Mouse (Mus musculus) brain, embryonic 14.5 days (tissue): ENCODE data around the gene Axin1. TPM values are rescaled to one million over a fixed set of nuclear protein-coding genes. Genes with fewer than 3 reads are reported as not detected.
A peak's percentile ranks its signal among the peaks of the same experiment; 100 is the strongest.
"Not testable (repeated sequence)": the region's sequence is repeated elsewhere in the genome, so short reads cannot be mapped to it uniquely, and the experiment has no call there.

Experiments
- DNase-seq: peaks from one replicate; pipeline ENCODE4 v3.0.0-alpha.2; 2011; ENCODE audit warnings: low read depth
- CTCF ChIP-seq: fragments of 200-500 bp; IDR thresholded peaks from 2 replicates; pipeline ENCODE4 v1.5.1; 2012; ENCODE audit warnings: inconsistent platforms, mild to moderate bottlenecking, moderate library complexity, borderline replicate concordance; ENCODE audit not compliant: insufficient read depth, insufficient read length; ENCODE audit errors: extremely low read depth
- POLR2A ChIP-seq: fragments of 200-500 bp; IDR thresholded peaks from 2 replicates; pipeline ENCODE4 v1.6.1; 2012; ENCODE audit warnings: mild to moderate bottlenecking, inconsistent platforms, borderline replicate concordance; ENCODE audit not compliant: poor library complexity, insufficient read depth, insufficient read length, severe bottlenecking; ENCODE audit errors: extremely low read depth
- polyA plus RNA-seq: library from polyadenylated mRNA; depleted of rRNA; stranded (reverse); fragments of >200 nt; gene quantifications from 2 replicates; pipeline ENCODE4 v1.2.3, GENCODE M21; 2012

Axin1 gene
- polyA plus RNA-seq, 1 experiment: 31.6 TPM

DNA sequence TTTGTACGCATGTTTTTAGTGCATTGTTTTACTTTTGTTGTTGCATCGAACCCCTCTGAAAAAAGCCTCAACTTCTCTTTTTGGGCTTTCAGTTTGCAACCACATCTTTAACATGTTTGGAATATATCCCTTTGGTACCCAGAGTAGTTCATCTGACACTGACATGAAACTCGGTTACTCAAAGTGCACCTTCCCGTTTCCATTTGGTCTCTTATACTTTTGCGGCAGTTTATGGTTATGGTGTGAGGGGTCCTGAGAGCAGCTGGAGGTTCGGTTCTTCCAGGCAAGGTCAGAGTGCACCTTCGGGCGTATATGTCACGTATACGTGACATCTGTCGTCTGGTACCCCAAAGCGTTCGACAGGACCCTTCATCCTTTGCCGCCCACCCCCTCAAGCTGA, 25.7 kb upstream of the Axin1 start:
- no peak for DNase-seq
- no peak for TF ChIP-seq POLR2A

DNA sequence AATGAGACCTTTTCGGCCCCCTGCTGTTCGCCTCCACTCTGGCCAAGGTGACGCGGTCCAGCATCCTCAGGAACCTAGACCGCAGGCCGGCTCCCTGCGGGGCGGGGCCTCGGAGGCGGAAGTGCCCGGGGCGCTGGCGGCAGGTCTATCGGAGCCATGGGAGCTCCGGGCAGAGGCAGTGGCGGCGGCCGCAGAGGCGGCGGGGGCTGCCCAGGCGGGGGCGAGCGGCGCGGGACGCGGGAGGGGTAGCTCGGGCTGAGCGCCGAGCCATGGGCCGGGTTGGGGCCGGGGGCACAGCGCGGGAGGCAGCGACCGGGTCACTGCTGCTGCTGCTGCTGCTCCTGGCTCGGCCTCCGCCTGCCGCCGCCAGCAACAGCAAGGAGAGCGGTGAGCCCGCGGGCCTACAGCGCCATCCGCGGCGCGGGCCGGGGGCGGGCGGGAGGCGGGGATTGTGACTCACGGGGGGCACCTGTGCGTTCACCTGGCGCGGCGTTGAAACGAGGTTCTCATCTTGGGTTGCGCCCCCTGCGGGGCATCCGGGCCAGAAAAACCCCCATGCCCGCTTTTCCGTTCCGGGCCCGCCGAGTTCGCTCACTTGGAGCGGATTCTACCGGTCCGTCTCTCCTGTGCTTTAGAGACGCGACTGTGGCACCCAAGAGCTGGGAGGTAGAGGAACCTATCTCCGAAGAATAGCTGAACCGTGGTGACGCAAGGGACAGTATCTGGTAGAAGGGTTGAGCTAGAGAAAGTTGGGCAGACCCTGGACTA, 25.1 kb upstream of the Axin1 start, which contains the start of gene Tmem8:
Gene Tmem8 (plus strand): TSS at position 119 of the 768 bp plus-strand sequence.
- 0 out of 2 replicates have a peak, but pooled peaks have one; percentile 33 for TF ChIP-seq POLR2A
- TF ChIP-seq CTCF: peak; percentile 45; the same call in 1 of the 2 replicates
- peak; percentile 61 for DNase-seq

DNA sequence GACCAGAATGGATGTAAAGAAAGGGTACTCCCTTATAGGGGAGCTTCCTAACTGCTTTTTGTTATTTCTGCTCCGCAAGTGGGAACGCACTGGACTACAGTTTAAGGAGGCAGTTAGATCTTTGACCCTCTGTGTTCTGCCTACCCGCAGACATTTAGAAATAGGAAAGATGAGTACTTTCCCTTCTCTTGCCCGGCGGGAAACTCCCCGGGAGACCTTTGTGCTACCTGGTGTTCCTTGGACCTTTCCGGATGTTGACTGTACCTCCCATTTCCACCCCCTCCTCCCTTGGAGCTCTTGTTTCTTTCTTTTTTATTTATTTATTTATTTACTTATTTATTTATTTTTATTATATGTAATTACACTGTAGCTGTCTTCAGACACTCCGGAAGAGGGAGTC, 24.4 kb upstream of the Axin1 start:
- no peak for TF ChIP-seq CTCF
- TF ChIP-seq POLR2A: no peak
- DNase-seq: no peak

DNA sequence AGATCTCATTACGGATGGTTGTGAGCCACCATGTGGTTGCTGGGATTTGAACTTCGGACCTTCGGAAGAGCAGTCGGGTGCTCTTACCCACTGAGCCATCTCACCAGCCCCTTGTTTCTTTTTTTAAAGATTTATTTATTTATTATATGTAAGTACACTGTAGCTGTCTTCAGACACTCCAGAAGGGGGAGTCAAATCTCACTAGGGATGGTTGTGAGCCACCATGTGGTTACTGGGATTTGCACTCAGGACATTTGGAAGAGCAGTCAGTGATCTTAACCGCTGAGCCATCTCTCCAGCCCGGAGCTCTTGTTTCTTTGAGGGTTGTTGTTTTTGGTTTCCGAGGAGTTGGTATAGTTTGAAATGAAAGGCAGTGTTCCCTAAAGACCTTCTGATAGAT, 24.0 kb upstream of the Axin1 start:
- not testable (repeated sequence) for DNase-seq

DNA sequence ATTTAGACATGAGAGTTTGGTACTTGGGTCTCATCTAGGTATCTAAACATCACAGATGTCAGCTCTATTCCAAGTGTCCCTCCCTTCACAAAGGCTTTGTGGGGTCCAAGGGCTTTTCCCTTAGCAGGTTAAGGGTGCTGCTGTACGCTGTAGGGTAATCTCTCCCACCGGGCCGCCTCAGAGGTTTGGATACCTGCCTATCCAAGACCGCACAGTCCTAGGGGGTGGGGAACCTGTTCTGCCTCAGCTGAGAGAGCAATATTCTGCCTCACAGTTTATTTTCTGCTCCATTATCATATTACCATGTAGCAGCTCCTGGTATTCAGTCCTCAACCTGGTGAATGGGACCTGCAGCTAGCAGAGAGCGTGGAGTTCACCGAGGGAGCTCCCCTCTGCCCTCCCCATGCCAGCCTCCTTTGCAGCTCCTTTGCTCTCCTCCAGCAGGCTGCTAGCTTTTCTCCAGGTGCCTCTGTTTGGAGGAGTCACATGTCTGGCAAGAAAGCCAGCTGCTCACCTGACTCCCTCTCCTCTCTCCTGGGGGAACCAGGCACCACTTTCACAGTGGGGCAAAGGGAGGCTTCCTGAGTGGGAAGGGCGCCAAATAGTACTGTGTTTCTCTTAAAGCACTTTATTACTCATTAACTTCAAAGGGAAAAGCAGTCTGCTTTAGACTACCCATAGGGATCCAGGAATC, 23.1 kb upstream of the Axin1 start:
- TF ChIP-seq CTCF (no peak), POLR2A (no peak)
- no peak for DNase-seq

DNA sequence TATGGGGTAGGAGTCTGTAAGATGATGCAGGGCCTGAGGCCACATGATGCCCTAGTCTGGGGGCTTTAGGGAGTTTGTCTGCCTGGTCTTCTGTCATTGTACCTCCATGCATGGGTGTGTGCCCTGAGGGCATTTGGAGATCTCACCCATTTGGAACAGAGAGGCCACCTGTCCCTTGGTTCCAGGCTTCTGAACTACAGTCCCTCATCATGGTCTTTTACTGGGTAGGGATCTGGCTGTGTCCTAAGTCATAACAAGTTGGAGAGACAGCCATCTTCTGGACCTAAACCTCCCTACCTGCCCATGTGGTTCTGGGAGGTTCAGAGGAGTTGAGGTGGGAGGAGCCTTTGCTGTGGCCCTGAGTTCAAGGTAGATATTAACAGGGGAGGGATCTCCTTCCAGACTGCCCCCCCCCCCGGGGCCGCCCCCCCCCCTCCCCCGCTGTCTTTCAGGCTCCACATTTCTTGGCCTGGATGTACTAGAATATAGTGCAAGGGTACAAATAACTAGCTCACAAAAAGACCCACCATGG, 22.5 kb upstream of the Axin1 start:
- TF ChIP-seq CTCF (no peak), POLR2A (no peak)
- no peak for DNase-seq

DNA sequence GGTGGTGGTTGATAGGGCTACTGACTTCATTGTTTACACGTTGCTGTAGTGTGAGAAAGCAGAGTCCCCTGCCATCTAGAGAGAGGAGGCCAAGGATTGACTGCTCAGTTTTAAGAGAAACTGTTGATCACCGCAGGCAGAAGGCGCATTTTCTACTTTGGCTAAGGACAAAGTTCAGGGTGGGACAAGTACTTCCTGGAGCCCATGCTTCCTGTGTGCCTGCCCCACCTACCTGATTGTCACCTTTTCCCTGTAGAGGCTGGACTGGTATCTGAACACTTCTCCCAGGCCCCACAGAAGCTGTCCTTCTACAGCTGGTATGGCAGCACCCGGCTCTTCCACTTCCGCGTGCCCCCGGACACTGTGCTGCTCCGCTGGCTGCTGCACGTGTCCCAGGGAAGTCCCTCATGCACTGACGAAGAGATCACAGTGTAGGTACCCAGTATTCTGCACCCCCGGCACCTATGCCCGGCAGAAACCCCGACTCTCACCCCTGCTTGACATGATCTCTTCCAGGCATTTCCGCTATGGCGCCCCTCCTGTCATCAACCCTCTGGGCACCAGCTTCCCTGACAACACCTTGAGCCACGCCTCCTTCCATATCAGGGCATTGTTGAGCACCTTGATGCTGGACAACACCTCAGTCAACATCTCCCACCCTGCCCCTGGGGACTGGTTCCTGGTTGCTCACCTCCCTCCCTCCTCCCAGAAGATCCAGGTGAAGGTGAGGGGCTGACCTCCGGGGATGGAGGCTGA, 21.8 kb upstream of the Axin1 start:
- TF ChIP-seq CTCF (no peak), POLR2A (no peak)

DNA sequence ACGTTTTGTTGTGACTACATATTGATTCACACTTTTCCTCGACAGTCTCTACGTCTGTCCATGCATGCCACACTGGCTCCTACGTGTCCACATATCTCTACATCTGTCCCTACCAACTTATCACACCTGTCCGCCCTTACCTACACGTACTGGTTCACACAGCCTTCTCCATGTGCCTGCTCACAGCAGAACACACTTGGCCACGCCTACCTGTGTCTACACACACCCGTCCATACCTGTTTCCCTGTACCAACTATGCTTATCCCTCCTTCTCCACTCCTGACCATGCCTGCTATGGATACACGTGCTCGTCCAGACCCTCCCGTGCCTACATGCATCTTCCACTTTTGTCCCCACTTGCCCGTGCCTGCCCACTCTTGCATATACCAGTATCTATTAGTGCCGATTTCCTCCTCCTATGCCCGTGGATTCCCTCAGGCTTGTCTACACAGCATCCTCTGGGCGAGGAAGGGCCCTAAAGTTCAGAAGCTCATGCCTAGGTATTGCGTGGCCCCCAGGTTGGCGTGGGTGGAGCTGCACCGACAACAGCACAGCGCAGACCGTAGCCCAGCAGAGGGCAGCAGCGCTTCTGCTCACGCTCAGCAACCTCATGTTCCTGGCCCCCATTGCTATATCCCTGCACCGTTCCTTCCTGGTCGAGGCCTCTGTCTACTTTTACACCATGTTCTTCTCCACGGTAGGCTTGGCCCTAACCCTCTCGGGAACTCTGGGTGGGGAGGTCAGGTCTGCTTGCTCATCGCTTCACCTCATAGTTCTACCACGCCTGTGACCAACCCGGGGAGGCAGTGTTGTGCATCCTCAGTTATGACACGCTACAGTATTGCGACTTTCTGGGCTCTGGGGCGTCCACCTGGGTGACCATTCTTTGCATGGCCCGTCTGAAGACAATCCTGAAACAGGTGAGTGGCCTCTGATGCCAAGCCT, 18.4 kb upstream of the Axin1 start:
- TF ChIP-seq POLR2A: no peak
- peak; percentile 83 for TF ChIP-seq CTCF
- DNase-seq: peak; percentile 72

More for the DNA sequence above, 21.8 kb upstream of the Axin1 start:
- no peak for DNase-seq

DNA sequence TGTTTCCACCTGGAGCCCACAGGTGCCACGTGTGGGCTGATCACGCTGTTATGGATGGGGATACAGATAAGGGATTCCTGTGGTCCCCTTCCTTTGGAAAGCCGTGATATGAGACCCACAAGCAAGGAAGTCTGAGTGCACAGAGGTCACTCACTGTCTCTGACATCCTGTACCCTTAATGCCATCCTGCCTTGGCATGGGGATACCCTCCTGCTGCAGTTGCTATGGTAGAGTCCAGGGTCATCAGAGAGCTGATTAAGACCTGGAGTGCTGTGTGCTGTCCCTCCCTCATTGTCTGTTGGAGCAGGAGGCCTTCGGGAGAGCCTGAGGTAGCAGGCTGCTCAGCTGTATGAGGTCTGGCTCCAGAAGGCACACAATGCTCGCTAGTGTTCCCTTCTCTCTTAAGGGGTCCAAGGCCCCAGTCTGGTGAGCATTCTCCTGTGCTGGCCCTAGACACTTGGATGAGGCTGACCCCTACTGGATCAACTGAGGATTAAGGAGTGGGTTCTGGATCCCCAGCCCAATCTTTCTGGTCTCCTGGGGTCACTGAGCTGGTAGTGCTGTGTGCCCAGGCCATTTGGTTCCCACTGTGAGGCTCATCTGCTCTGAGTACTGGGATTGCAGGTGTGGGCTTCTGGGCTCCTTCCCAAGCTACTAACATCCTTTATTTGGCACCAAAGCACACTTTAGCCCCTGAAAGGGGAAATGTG, 15.9 kb upstream of the Axin1 start:
- no peak for DNase-seq
- TF ChIP-seq CTCF (no peak), POLR2A (no peak)

DNA sequence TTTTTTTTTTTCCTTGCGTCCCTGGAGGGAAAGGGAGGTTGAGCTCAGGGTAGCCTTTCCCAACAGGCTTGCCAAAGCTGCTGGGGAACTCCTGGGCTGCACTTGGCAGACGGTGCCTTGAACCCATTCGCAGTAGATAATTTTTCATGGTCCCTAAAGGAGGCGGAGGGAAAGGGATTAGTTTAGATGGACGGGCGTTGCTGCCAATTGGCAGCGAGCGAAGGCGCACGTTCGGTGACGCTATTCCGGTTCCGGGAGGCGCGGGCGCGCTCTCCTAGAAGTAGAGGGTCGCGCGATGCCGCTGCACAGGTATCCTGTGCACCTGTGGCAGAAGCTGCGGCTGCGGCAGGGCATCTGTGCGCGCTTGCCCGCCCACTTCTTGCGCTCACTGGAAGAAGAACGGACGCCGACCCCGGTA, 15.2 kb upstream of the Axin1 start, which contains the start of gene Mrpl28:
Gene Mrpl28 (plus strand): TSS at position 234 of the 418 bp plus-strand sequence.
- no peak for TF ChIP-seq CTCF
- TF ChIP-seq POLR2A: peak; percentile 94; the same call in 1 of the 2 replicates
- DNase-seq: peak; percentile 99

DNA sequence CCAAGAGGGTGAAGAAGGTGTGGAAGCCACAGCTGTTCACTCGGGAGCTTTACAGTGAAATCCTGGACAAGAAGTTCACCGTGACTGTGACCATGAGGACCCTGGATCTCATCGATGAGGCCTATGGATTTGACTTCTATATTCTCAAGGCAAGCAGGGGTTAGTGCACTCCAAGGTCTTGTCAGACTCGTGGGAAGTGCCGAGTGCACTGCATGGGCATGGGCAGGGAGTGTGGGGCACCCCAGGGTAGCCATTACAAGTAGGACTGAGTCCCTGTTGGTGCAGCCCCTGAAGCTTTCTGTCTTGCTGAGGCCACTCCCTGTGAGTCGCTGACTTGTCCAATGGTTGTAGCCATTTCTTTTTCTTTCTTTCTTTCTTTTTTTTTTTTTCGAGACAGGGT, 13.9 kb upstream of the Axin1 start:
- DNase-seq: no peak
- TF ChIP-seq CTCF (no peak), POLR2A (no peak)
